Mouse (Mus musculus): Measurements from ENCODE around the gene Higd2a. TPM values are rescaled to one million over a fixed set of nuclear protein-coding genes. Genes with fewer than 3 reads are reported as not detected.

Higd2a gene
- total and polyA plus RNA-seq, 3 experiments, result 51.6 to 106 (median 86.0) TPM

DNA sequence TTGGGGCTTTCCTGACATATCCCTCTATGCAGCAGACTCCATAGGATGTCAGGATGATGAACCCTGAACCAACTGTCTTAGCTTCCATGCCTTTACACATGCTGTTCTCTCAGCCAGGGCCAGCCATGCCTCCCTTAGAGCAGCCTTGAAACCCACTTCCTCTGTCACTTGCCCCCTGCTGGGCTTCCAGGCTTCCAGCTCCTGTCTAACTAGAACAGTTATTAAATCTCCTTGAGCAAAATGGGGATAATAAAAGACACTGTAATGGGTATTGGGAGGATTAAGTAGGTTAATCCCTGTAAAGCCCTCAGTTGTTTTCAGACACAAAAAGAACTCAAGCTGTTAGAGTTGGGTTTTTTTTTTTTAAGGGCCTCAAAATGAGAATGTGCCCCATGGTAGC is 13.5 kb downstream of the Higd2a start:
- DNase-seq (ENCODE audit: extremely low read depth), result no peak
- no peak overlapping the region for H3K4me3 ChIP-seq (replicated peaks in 1 of 3; ENCODE audit: low read depth in 2 of 3, low read length in 2 of 3, poor library complexity in 1 of 3)
- H3K27ac ChIP-seq (ENCODE audit: insufficient read depth, low read depth), result no peak overlapping the region
- H3K79me2 ChIP-seq (replicated peaks; ENCODE audit: control insufficient read depth, extremely low read depth, insufficient read depth, poor library complexity, severe bottlenecking), result no peaks in the 10 kb centered on the region
- H3K9ac ChIP-seq (ENCODE audit: insufficient read depth, low read depth), result no peak overlapping the region
- H3K36me3 ChIP-seq (replicated peaks in 1 of 2; ENCODE audit: control insufficient read depth in 1 of 2, insufficient read depth in 1 of 2, low read length in 1 of 2), result peaks cover 5 to 36% of the 10 kb centered on the region in 2 experiments
- H3K4me2 ChIP-seq (ENCODE audit: insufficient read depth, low read depth, poor library complexity, severe bottlenecking), result no peak overlapping the region
- TF ChIP-seq TCF12 (IDR thresholded peaks at IDR 0.05; ENCODE audit: low read depth, low read length), result no peak
- no peak for TF ChIP-seq UBTF (IDR thresholded peaks at IDR 0.05; ENCODE audit: low read depth, low read length)
- TF ChIP-seq ZNF384 (IDR thresholded peaks at IDR 0.05; ENCODE audit: low read depth, low read length), result no peak
- no peak for TF ChIP-seq CTCF (conservative IDR thresholded peaks at IDR 0.05 in 1 of 2, IDR thresholded peaks at IDR 0.05 in 1 of 2; ENCODE audit: low read depth in 2 of 2, low read length in 2 of 2)
- no peak for TF ChIP-seq E2F4 (IDR thresholded peaks at IDR 0.05; ENCODE audit: insufficient replicate concordance, low read depth, low read length)
- no peak for TF ChIP-seq TBP (conservative IDR thresholded peaks at IDR 0.05; ENCODE audit: low read depth, low read length)
- no peak for TF ChIP-seq KAT2A (IDR thresholded peaks at IDR 0.05; ENCODE audit: insufficient replicate concordance, low read length)
- TF ChIP-seq GABPA (IDR thresholded peaks at IDR 0.05; ENCODE audit: insufficient replicate concordance, low read depth, low read length), result no peak
- no peak for TF ChIP-seq NRF1 (IDR thresholded peaks at IDR 0.05; ENCODE audit: low read depth, low read length)
- TF ChIP-seq EP300 (IDR thresholded peaks at IDR 0.05; ENCODE audit: low read length), result no peak
- TF ChIP-seq USF2 (conservative IDR thresholded peaks at IDR 0.05; ENCODE audit: low read depth, low read length), result no peak
- TF ChIP-seq ELF1 (IDR thresholded peaks at IDR 0.05; ENCODE audit: low read depth, low read length), result no peak
- dilution Hi-C loops (cut with MboI; ENCODE audit: extremely low pct_ligation_motif_present, extremely low pct_unique_long_range_greater_than_20kb, low sequenced_read_pairs), result no loop called here
- H3K27me3 ChIP-seq (replicated peaks), result no peaks in the 10 kb centered on the region
- H3K4me1 ChIP-seq (ENCODE audit: control insufficient read depth in 1 of 2, insufficient read depth in 2 of 2), result no peaks in the 10 kb centered on the region
- H3K9me3 ChIP-seq (replicated peaks; ENCODE audit: low read length), result no peaks in the 10 kb centered on the region
- in situ Hi-C loops (cut with MboI; ENCODE audit: low pct_ligation_motif_present, low pct_unique_long_range_greater_than_20kb, low sequenced_read_pairs), result no loop called here

DNA sequence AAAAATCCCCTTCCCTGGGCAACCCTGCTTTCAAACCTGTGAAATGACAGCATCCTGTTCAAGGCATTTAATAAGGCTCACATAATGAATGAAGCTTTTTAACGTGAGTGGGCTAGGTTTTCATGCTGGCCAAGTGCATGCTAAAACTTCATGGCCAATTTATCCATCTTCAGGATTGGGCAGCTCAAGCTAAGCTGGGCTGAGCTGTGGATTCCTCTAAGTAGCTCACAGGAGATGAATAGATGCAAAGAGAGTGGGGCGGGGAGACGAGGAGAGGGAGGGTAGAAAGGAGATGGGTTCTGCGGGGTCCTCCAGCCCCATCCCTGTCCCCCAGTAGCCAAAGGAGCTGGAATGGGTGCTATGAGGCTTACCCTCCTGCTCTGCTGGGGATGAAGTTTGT is 14.2 kb downstream of the Higd2a start:
- TF ChIP-seq UBTF (IDR thresholded peaks at IDR 0.05; ENCODE audit: low read depth, low read length) (no peak), CHD2 (IDR thresholded peaks at IDR 0.05; ENCODE audit: low read length) (no peak), IRF4 (IDR thresholded peaks at IDR 0.05; ENCODE audit: low read depth, low read length) (no peak), KAT2A (IDR thresholded peaks at IDR 0.05; ENCODE audit: insufficient replicate concordance, low read length) (no peak), MXI1 (IDR thresholded peaks at IDR 0.05; ENCODE audit: low read depth, low read length) (no peak)
- no peaks in the 10 kb centered on the region for H3K9me3 ChIP-seq (replicated peaks; ENCODE audit: low read length)
- H3K4me3 ChIP-seq (replicated peaks in 1 of 3; ENCODE audit: low read depth in 2 of 3, low read length in 2 of 3, poor library complexity in 1 of 3), result no peak overlapping the region
- dilution Hi-C loops (cut with MboI; ENCODE audit: extremely low pct_ligation_motif_present, extremely low pct_unique_long_range_greater_than_20kb, low sequenced_read_pairs) (no loop called here), in situ Hi-C loops (cut with MboI; ENCODE audit: low pct_ligation_motif_present, low pct_unique_long_range_greater_than_20kb, low sequenced_read_pairs) (no loop called here)
- no peaks in the 10 kb centered on the region for H3K27me3 ChIP-seq (replicated peaks)
- H3K9ac ChIP-seq (ENCODE audit: insufficient read depth, low read depth), result no peak overlapping the region
- no peaks in the 10 kb centered on the region for H3K4me1 ChIP-seq (ENCODE audit: control insufficient read depth in 1 of 2, insufficient read depth in 2 of 2)
- H3K79me2 ChIP-seq (replicated peaks; ENCODE audit: control insufficient read depth, extremely low read depth, insufficient read depth, poor library complexity, severe bottlenecking), result no peaks in the 10 kb centered on the region
- H3K27ac ChIP-seq (ENCODE audit: insufficient read depth, low read depth), result no peak overlapping the region
- peaks cover 0 to 29% of the 10 kb centered on the region in 2 experiments for H3K36me3 ChIP-seq (replicated peaks in 1 of 2; ENCODE audit: control insufficient read depth in 1 of 2, insufficient read depth in 1 of 2, low read length in 1 of 2)
- no peak overlapping the region for H3K4me2 ChIP-seq (ENCODE audit: insufficient read depth, low read depth, poor library complexity, severe bottlenecking)
- DNase-seq (ENCODE audit: extremely low read depth), result no peak

Data from CH12.LX (cell line).